Mouse (Mus musculus) testis, postnatal 10 days (tissue): ENCODE measurements around the gene Cux2.
A peak's percentile ranks its signal among the peaks of the same experiment; 100 is the strongest.

Source experiments
- DNase-seq: peaks from one replicate; pipeline ENCODE4 v3.0.0; 2021; ENCODE audit warnings: low spot score

Gene Cux2

GRCm38 (mm10) chr5:121836692-121837415, 213.0 kb downstream of the Cux2 start:
- DNase-seq = peak; percentile 95

- DNase-seq = peak; percentile 78
Observed at GRCm38 (mm10) chr5:121835949-121836691, 213.8 kb downstream of the Cux2 start.

GRCm38 (mm10) chr5:121834991-121835747, 214.7 kb downstream of the Cux2 start:
- DNase-seq = no peak

GRCm38 (mm10) chr5:121834241-121834606, 215.7 kb downstream of the Cux2 start:
- DNase-seq = no peak

GRCm38 (mm10) chr5:121833572-121834240, 216.2 kb downstream of the Cux2 start:
- no peak for DNase-seq

- DNase-seq = no peak
Observed at GRCm38 (mm10) chr5:121833159-121833558, 216.7 kb downstream of the Cux2 start.

GRCm38 (mm10) chr5:121832376-121833155, 217.3 kb downstream of the Cux2 start:
- DNase-seq = no peak

- DNase-seq = no peak
Observed at GRCm38 (mm10) chr5:121831002-121831601, 218.8 kb downstream of the Cux2 start.

- DNase-seq = no peak
Observed at GRCm38 (mm10) chr5:121828491-121829432, 221.1 kb downstream of the Cux2 start.

GRCm38 (mm10) chr5:121827876-121828275, 222.0 kb downstream of the Cux2 start:
- no peak for DNase-seq

- no peak for DNase-seq
Observed at GRCm38 (mm10) chr5:121825606-121826005, 224.3 kb downstream of the Cux2 start.

GRCm38 (mm10) chr5:121824121-121824520, 225.8 kb downstream of the Cux2 start:
- no peak for DNase-seq

GRCm38 (mm10) chr5:121823668-121824067, 226.2 kb downstream of the Cux2 start:
- DNase-seq = no peak

GRCm38 (mm10) chr5:121822786-121823505, 227.0 kb downstream of the Cux2 start:
- no peak for DNase-seq

GRCm38 (mm10) chr5:121821552-121821951, 228.3 kb downstream of the Cux2 start:
- DNase-seq = no peak

GRCm38 (mm10) chr5:121821116-121821515, 228.8 kb downstream of the Cux2 start:
- no peak for DNase-seq

GRCm38 (mm10) chr5:121820657-121821056, 229.2 kb downstream of the Cux2 start:
- DNase-seq = no peak

- no peak for DNase-seq
Observed at GRCm38 (mm10) chr5:121820161-121820560, 229.7 kb downstream of the Cux2 start.

GRCm38 (mm10) chr5:121819559-121819958, 230.3 kb downstream of the Cux2 start:
- no peak for DNase-seq
